Mouse (Mus musculus) bone marrow macrophage, adult 2 months (primary cell): Measurements from ENCODE around the gene 4930404N11Rik. TPM values are rescaled to one million over a fixed set of nuclear protein-coding genes. Genes with fewer than 3 reads are reported as not detected.

Source experiments
- H3K27ac ChIP-seq: 2 replicates; pipeline ENCODE4 v1.5.1; 2012; ENCODE audit warnings: low read depth, low read length; ENCODE audit not compliant: insufficient read depth
- H3K4me1 ChIP-seq: 2 replicates; pipeline ENCODE4 v1.6.1; 2012; ENCODE audit warnings: low read length; ENCODE audit not compliant: control insufficient read depth, insufficient read depth
- H3K4me3 ChIP-seq: 2 replicates; pipeline ENCODE4 v1.5.1; 2012; ENCODE audit warnings: mild to moderate bottlenecking, low read length, moderate library complexity; ENCODE audit not compliant: insufficient read depth
- CTCF ChIP-seq: IDR thresholded peaks from 2 replicates; pipeline ENCODE4 v1.5.1; 2012; ENCODE audit warnings: low read depth, mild to moderate bottlenecking, low read length, moderate library complexity
- POLR2A ChIP-seq: IDR thresholded peaks from 2 replicates; pipeline ENCODE4 v1.6.1; 2012; ENCODE audit warnings: mild to moderate bottlenecking, low read depth, low read length, borderline replicate concordance
- polyA plus RNA-seq: library from polyadenylated mRNA; stranded (reverse); fragments of >200 nt; gene quantifications from 2 replicates; pipeline ENCODE4 v1.2.4, GENCODE M21; 2012; ENCODE audit not compliant: missing spikeins, insufficient read depth, insufficient read length

The 4930404N11Rik gene
- polyA plus RNA-seq, 1 experiment: not detected

DNA sequence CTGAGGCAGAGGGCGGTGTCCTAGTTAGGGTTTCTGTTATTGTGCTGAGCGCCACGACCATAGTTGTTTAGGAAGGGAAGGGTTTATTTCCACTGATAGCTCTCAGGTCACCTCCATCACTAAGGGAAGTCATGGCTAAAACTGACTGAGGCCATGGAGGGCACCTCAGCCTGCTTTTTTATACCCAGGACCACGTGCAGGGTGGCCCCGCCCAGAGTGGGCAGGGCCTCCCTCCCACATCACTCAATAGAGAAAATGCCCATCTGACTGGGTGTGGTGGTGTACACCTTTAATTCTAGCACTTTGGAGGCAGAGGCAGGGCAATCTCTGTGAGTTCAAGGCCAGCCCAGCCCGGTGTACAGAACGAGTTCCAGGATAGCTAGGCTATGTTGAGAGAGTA, 51.4 kb downstream of the 4930404N11Rik start:
- Histone ChIP-seq H3K4me1 (peaks cover 15% of the 10 kb centered on the region), H3K4me3 (no peak overlapping the region), H3K27ac (no peak overlapping the region)
- no peak for TF ChIP-seq CTCF

DNA sequence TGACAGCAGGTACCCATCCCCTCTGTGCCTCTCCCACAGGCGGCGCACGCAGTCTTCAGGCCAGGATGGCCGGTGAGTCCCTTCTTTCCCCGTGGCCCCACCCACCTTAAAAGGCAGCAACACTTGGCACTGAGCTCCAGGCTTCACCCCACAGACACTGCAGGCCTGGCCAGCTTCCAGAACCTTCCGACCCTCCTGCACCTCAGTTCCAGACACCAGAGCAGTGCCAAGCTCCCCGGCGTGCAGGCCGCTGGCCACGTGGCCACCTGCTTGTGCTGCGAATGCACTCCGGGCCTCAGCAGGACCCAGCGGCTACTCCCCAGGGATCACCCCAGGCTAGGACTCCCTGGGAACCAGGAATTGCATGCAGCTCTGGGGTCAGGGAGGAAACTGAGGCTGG, 52.0 kb downstream of the 4930404N11Rik start:
- peaks cover 10% of the 10 kb centered on the region for H3K4me1 ChIP-seq
- no peak overlapping the region for H3K27ac ChIP-seq
- no peak overlapping the region for H3K4me3 ChIP-seq
- TF ChIP-seq POLR2A (no peak), CTCF (no peak)

Other genes with a start within 250 kb of the 4930404N11Rik start
- gene Zbtb7a, start 230.6 kb downstream of the 4930404N11Rik start, polyA plus RNA-seq: 52.0 and 54.9 TPM in 2 replicates
- gene Pias4, start 197.9 kb downstream of the 4930404N11Rik start, polyA plus RNA-seq: 21.9 and 28.2 TPM in 2 replicates
- 877 and 1,003 TPM in 2 replicates for gene Eef2, start 189.2 kb downstream of the 4930404N11Rik start, polyA plus RNA-seq
- 36.4 and 39.8 TPM in 2 replicates for gene Dapk3, start 182.8 kb downstream of the 4930404N11Rik start, polyA plus RNA-seq
- not detected in 2 replicates for gene 4930442H23Rik, start 182.0 kb downstream of the 4930404N11Rik start, polyA plus RNA-seq
- not detected in 2 replicates for gene Nmrk2, start 163.8 kb downstream of the 4930404N11Rik start, polyA plus RNA-seq
- gene Atcay, start 135.0 kb downstream of the 4930404N11Rik start, polyA plus RNA-seq: not detected in 2 replicates
- 2.7 and 3.0 TPM in 2 replicates for gene Zfr2, start 132.7 kb downstream of the 4930404N11Rik start, polyA plus RNA-seq
- 10.8 and 14.4 TPM in 2 replicates for gene Matk, start 112.9 kb downstream of the 4930404N11Rik start, polyA plus RNA-seq
- gene Mrpl54, start 98.9 kb downstream of the 4930404N11Rik start, polyA plus RNA-seq: 46.5 and 51.1 TPM in 2 replicates
- gene Apba3, start 98.9 kb downstream of the 4930404N11Rik start, polyA plus RNA-seq: 34.3 and 36.1 TPM in 2 replicates
- 9.2 and 9.8 TPM in 2 replicates for gene Tjp3, start 74.2 kb downstream of the 4930404N11Rik start, polyA plus RNA-seq
- gene Pip5k1c, start 72.9 kb downstream of the 4930404N11Rik start, polyA plus RNA-seq: 90.9 and 106 TPM in 2 replicates
- gene Cactin, start 44.7 kb downstream of the 4930404N11Rik start, polyA plus RNA-seq: 18.1 and 18.2 TPM in 2 replicates
- gene Tbxa2r, start 37.1 kb downstream of the 4930404N11Rik start, polyA plus RNA-seq: not detected in 2 replicates
- gene Gipc3, start 22.6 kb downstream of the 4930404N11Rik start, polyA plus RNA-seq: not detected in 2 replicates
- 52.2 and 53.3 TPM in 2 replicates for gene Hmg20b, start 15.3 kb downstream of the 4930404N11Rik start, polyA plus RNA-seq
- 80.9 and 86.2 TPM in 2 replicates for gene Mfsd12, start 8.3 kb downstream of the 4930404N11Rik start, polyA plus RNA-seq
- 32.6 and 35.0 TPM in 2 replicates for gene Fzr1, start 12.7 kb upstream of the 4930404N11Rik start, polyA plus RNA-seq
- 23.1 and 29.5 TPM in 2 replicates for gene Dohh, start 18.6 kb upstream of the 4930404N11Rik start, polyA plus RNA-seq
- 0.75 and 2.2 TPM in 2 replicates for gene Gm48551, start 18.6 kb upstream of the 4930404N11Rik start, polyA plus RNA-seq
- not detected in 2 replicates for gene Gm48552, start 23.2 kb upstream of the 4930404N11Rik start, polyA plus RNA-seq
- gene Smim24, start 27.2 kb upstream of the 4930404N11Rik start, polyA plus RNA-seq: 41.9 and 45.5 TPM in 2 replicates
- gene Nfic, start 89.8 kb upstream of the 4930404N11Rik start, polyA plus RNA-seq: 31.8 and 38.6 TPM in 2 replicates
- gene Celf5, start 116.9 kb upstream of the 4930404N11Rik start, polyA plus RNA-seq: not detected in 2 replicates
- 37.9 and 40.9 TPM in 2 replicates for gene Ncln, start 130.6 kb upstream of the 4930404N11Rik start, polyA plus RNA-seq
- gene S1pr4, start 134.3 kb upstream of the 4930404N11Rik start, polyA plus RNA-seq: 0.46 TPM in 1 of 2 replicates, not detected in the other
- 23.5 and 24.2 TPM in 2 replicates for gene Gna15, start 158.4 kb upstream of the 4930404N11Rik start, polyA plus RNA-seq
- 10.1 and 10.5 TPM in 2 replicates for gene Gna11, start 179.4 kb upstream of the 4930404N11Rik start, polyA plus RNA-seq
- 478 and 551 TPM in 2 replicates for gene Aes, start 193.7 kb upstream of the 4930404N11Rik start, polyA plus RNA-seq
- gene Tle2, start 208.7 kb upstream of the 4930404N11Rik start, polyA plus RNA-seq: 17.9 and 24.5 TPM in 2 replicates
- 42.3 and 47.9 TPM in 2 replicates for gene Tle6, start 235.3 kb upstream of the 4930404N11Rik start, polyA plus RNA-seq
- gene BC025920, start 240.5 kb upstream of the 4930404N11Rik start, polyA plus RNA-seq: 0.67 and 0.78 TPM in 2 replicates